Mouse (Mus musculus) lung, adult 2 months (tissue): Measurements from ENCODE around the gene Fyttd1.
A peak's percentile ranks its signal among the peaks of the same experiment; 100 is the strongest.

Experiments used
- CTCF ChIP-seq: fragments of 200-500 bp; IDR thresholded peaks from 2 replicates; pipeline ENCODE4 v1.5.1; 2011; ENCODE audit warnings: mild to moderate bottlenecking, low read length, control low read depth; ENCODE audit not compliant: insufficient read depth
- POLR2A ChIP-seq: fragments of 200-500 bp; IDR thresholded peaks from 2 replicates; pipeline ENCODE4 v1.6.1; 2011; ENCODE audit warnings: low read depth, mild to moderate bottlenecking, control low read depth, low read length, borderline replicate concordance; ENCODE audit errors: extremely low read depth

DNA sequence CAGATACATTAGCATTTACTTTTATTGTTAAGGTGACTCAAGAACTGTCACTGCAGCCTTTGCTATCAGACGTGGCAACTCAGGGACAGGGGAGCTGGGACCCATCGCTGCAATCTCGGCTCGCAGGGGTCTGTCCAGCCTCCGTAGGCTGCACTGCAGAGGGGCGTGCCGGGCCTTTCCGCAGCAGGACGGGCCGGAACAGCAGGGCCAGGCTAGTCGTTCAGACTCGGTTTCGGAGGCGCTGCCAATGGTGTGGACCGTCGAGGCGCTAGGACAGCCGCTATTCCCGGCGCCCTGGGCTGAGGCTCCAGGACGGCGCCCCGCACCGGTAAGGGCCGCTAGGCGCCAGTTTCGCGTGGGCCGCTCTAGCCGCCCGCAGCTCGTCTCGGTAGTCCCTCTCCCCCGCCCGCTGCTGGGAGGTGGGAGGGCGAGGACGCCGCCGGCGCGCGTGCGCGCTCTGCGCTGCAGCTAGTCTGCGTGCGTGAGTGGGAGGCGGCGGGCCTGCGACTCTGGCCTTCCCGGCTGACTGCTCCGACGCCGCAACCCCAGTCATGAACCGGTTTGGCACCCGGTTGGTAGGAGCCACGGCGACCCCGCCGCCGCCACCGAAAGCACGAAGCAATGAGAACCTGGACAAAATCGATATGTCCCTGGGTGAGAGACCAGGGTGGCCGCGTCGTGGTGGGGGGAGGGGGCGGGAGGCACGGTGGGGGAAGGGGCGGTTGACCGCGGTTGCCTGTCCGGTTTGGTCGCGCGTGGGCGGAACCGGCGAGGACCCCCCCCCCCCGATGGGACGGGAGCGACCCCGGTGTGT, at the start of gene Fyttd1, which contains the start of gene Rubcn:
- TF ChIP-seq CTCF (no peak), POLR2A (peak; percentile 80; the same call in 1 of the 2 replicates)
